Mouse (Mus musculus) MEL (cell line): ENCODE measurements at regions not wholly inside any gene's neighbourhood (a gene's known extent, or its start where the extent isn't known, plus 50 kb on each side); places are given as distances from the start of the nearest gene placed in this dataset.
A peak's percentile ranks its signal among the peaks of the same experiment; 100 is the strongest.

Source experiments
- CHD2 ChIP-seq: IDR thresholded peaks from 2 replicates; pipeline ENCODE4 v1.6.1; 2011; ENCODE audit warnings: low read length, improper control_type of control experiment
- CTCF ChIP-seq, 3 experiments: IDR thresholded peaks in 2 of 3; conservative IDR thresholded peaks in 1 of 3; 2 replicates each; pipeline ENCODE4 v1.5.1; 2011 to 2012; ENCODE audit warnings: low read length in 3 of 3, low read depth in 2 of 3, mild to moderate bottlenecking in 2 of 3, improper control_type of control experiment in 1 of 3, inconsistent platforms in 1 of 3, mixed read lengths in 1 of 3, moderate library complexity in 1 of 3; ENCODE audit not compliant: control insufficient read depth in 1 of 3, insufficient read depth in 1 of 3, poor library complexity in 1 of 3, severe bottlenecking in 1 of 3
- E2F4 ChIP-seq: IDR thresholded peaks from 2 replicates; pipeline ENCODE4 v1.6.1; 2011; ENCODE audit warnings: low read depth, low read length, improper control_type of control experiment, borderline replicate concordance
- ELF1 ChIP-seq: IDR thresholded peaks from 2 replicates; pipeline ENCODE4 v1.6.1; 2014; ENCODE audit warnings: low read depth, mild to moderate bottlenecking, inconsistent platforms, low read length, improper control_type of control experiment, moderate library complexity
- EP300 ChIP-seq, 2 experiments: IDR thresholded peaks; 2 replicates each; pipeline ENCODE4 v1.6.1; 2011; ENCODE audit warnings: improper control_type of control experiment in 2 of 2, low read length in 2 of 2, low read depth in 1 of 2, mild to moderate bottlenecking in 1 of 2
- GATA1 ChIP-seq: IDR thresholded peaks from 2 replicates; pipeline ENCODE4 v1.6.1; 2011; ENCODE audit warnings: low read depth, low read length, improper control_type of control experiment
- HCFC1 ChIP-seq: IDR thresholded peaks from 2 replicates; pipeline ENCODE4 v1.6.1; 2012; ENCODE audit warnings: low read depth, mild to moderate bottlenecking, inconsistent platforms, low read length, improper control_type of control experiment, moderate library complexity
- NELFE ChIP-seq: IDR thresholded peaks from 2 replicates; pipeline ENCODE4 v1.6.1; 2011; ENCODE audit warnings: low read depth, low read length, improper control_type of control experiment
- POLR2A ChIP-seq, 2 experiments: IDR thresholded peaks; 2 replicates each; pipeline ENCODE4 v1.6.1; 2011 to 2012; ENCODE audit warnings: low read length in 2 of 2, mild to moderate bottlenecking in 2 of 2, control low read depth in 1 of 2, improper control_type of control experiment in 1 of 2, low read depth in 1 of 2, moderate library complexity in 1 of 2; ENCODE audit not compliant: control insufficient read depth in 1 of 2, insufficient read depth in 1 of 2, poor library complexity in 1 of 2
- POLR2AphosphoS2 ChIP-seq: IDR thresholded peaks from 2 replicates; pipeline ENCODE4 v1.6.1; 2011; ENCODE audit warnings: low read length, improper control_type of control experiment
- TCF12 ChIP-seq: IDR thresholded peaks from 2 replicates; pipeline ENCODE4 v1.6.1; 2014; ENCODE audit warnings: low read depth, mild to moderate bottlenecking, inconsistent platforms, low read length, improper control_type of control experiment, moderate library complexity
- USF2 ChIP-seq, 2 experiments: IDR thresholded peaks; 2 replicates each; pipeline ENCODE4 v1.6.1; 2011 to 2012; ENCODE audit warnings: improper control_type of control experiment in 2 of 2, low read length in 2 of 2, borderline replicate concordance in 1 of 2, inconsistent platforms in 1 of 2, low read depth in 1 of 2, mild to moderate bottlenecking in 1 of 2; ENCODE audit not compliant: insufficient read depth in 1 of 2

DNA sequence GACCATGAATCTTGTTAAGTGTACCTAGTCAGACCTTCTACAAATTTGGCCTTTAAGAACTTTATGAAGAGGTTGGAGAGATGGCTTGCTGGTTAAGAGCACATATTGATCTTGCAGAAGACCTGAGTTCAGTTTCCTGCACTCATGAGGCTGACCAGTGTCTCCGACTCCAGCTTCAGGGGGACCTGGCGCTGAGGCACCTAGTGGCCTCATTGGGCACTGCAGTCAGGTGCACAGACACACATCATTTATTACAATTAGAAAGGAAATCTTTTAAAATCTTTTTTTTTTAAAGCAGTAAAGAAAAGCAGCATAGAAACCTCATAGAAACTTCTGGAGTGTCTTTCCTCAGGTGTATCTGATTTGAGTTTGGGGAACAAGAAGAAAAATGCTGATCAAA lies 123.9 kb upstream of the Cops8 start:
- no peak for TF ChIP-seq ELF1
- no peak for TF ChIP-seq HCFC1
- no peak for TF ChIP-seq NELFE
- no peak for TF ChIP-seq E2F4
- TF ChIP-seq CTCF (IDR thresholded peaks at IDR 0.05 in 2 of 3, conservative IDR thresholded peaks at IDR 0.05 in 1 of 3; ENCODE audit: control insufficient read depth in 1 of 3, insufficient read depth in 1 of 3, low read depth in 2 of 3, low read length in 3 of 3, poor library complexity in 1 of 3, severe bottlenecking in 1 of 3): peak in 2 of 3 experiments; percentile 8 to 18; a peak in 1 of 6 replicates
- no peak for TF ChIP-seq GATA1
- TF ChIP-seq POLR2AphosphoS2: no peak
- no peak for TF ChIP-seq EP300 (IDR thresholded peaks at IDR 0.05; ENCODE audit: low read depth in 1 of 2, low read length in 2 of 2)
- TF ChIP-seq TCF12: no peak
- TF ChIP-seq CHD2: no peak
- no peak for TF ChIP-seq USF2 (IDR thresholded peaks at IDR 0.05; ENCODE audit: borderline replicate concordance in 1 of 2, insufficient read depth in 1 of 2, low read depth in 1 of 2, low read length in 2 of 2)
- TF ChIP-seq POLR2A (IDR thresholded peaks at IDR 0.05; ENCODE audit: control insufficient read depth in 1 of 2, insufficient read depth in 1 of 2, low read depth in 1 of 2, low read length in 2 of 2, poor library complexity in 1 of 2): no peak
